Mouse (Mus musculus): Measurements from ENCODE around the gene Wdr62.

Wdr62 gene

DNA sequence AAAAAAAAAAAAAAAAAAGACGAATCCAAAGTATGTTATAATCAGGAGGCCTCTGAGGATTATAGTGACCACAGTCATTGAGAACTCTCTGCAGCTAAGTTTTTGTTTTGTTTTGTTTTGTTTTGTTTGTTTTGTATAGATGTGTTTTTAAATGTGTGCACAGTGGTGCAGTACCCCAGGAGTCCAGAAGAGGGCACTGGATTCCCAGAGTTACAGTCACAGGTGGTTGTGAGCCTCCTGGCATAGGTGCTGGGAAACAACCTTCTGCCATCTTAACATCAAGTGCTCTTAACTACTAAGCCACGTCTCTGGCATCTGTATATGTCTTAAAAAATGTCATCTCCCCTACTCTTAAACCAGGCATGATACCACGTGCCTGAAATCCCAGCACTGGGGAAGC is 20.7 kb upstream of the Wdr62 start:
- 42% methylated on average over 3 of the region's 3 CpGs for WGBS

- WGBS = 79% methylated on average over 16 of the region's 16 CpGs
Measured at GRCm38 (mm10) chr7:30297266-30297665, 17.0 kb upstream of the Wdr62 start.

GRCm38 (mm10) chr7:30296816-30297215 is 16.6 kb upstream of the Wdr62 start:
- WGBS = 91% methylated on average over 15 of the region's 15 CpGs

- WGBS = 34% methylated on average over 10 of the region's 10 CpGs
Measured at GRCm38 (mm10) chr7:30295103-30295502, 14.9 kb upstream of the Wdr62 start.

- WGBS = 42% methylated on average over 5 of the region's 5 CpGs
Measured at GRCm38 (mm10) chr7:30294296-30294695, 14.1 kb upstream of the Wdr62 start.

DNA sequence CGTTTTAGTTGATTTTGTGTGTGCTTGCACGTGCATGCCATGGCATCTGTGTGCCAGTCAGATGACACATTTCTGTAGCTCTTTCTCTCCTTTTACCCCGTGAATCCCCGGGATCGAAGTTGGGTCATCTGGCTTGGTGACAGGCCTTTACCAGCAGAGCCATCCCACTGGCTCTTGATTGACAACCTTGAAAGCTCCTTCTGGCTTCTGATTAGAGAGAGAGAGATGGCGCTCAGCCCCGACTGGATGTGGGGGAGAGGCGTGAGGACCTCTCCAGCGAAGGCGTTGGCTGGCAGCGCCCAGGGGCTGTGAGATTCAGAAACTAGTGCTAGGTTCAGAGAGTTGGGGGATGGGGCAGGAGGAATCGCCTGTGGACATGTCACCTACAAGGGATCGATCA is 13.6 kb upstream of the Wdr62 start:
- 23% methylated on average over 13 of the region's 13 CpGs for WGBS

GRCm38 (mm10) chr7:30291215-30292131 is 11.3 kb upstream of the Wdr62 start, which contains the start of gene Clip3:
TSS of gene Clip3 (plus strand) at chr7:30291728.
- WGBS = 9% methylated on average over 35 of the region's 35 CpGs

- WGBS = 61% methylated on average over 10 of the region's 10 CpGs
Measured at GRCm38 (mm10) chr7:30289714-30290399, 9.6 kb upstream of the Wdr62 start.

DNA sequence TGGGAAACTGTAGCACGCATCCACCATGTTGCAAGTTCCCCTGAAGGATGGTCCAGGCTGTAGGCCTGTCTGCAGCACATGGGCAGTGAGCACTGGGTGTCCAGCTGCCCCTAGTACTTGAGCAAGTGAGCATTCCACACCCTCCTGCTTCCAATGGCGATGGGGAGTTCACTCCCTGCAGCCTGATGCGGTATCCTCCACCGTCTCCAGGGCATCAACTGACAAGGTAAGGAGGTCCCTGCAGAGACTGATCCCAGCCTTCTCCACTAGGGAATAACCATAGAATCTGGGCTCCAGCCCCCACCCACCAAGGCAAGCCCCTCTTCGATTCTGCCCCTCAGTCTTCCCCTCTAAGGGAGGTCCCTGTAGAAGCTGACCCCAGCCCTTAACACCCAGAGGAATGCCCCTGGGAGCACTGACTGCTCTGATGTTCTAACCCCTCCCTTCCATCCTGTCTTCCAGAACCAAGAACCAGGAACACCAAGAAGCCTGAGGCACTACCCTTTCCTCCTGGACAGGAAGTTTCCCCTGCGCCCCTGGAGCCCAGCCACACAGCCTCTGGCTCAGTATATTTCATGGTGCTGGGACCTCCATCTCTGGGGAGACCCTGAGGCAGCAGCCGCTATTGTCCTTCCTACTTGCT is 9.0 kb upstream of the Wdr62 start:
- 71% methylated on average over 7 of the region's 7 CpGs for WGBS

GRCm38 (mm10) chr7:30288046-30288445 is 7.8 kb upstream of the Wdr62 start:
- 71% methylated on average over 6 of the region's 6 CpGs for WGBS

- WGBS = 57% methylated on average over 8 of the region's 8 CpGs
Measured at GRCm38 (mm10) chr7:30286701-30287410, 6.6 kb upstream of the Wdr62 start.

DNA sequence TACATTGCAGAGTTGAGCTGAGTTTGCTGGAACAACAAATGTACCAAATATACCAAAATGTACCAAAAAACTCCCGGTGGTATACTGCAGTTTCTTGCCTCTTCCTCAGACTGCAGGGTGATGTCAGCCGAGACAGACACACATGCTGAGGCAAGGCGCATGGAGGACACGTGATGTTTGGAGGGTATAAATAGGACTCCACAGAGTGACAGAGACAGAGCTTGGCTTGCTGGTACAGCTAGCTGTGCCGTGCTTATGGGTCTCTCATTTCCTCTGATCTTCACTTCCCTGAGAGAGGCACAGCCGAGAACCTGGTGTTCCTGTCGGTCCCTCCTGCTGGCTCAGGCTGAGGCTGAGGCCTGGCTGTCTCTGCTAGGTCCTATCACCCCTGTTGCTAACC is 2.5 kb upstream of the Wdr62 start:
- 52% methylated on average over 7 of the region's 7 CpGs for WGBS

- WGBS = 80% methylated on average over 4 of the region's 4 CpGs
Measured at GRCm38 (mm10) chr7:30281522-30281921, 1.3 kb upstream of the Wdr62 start.

DNA sequence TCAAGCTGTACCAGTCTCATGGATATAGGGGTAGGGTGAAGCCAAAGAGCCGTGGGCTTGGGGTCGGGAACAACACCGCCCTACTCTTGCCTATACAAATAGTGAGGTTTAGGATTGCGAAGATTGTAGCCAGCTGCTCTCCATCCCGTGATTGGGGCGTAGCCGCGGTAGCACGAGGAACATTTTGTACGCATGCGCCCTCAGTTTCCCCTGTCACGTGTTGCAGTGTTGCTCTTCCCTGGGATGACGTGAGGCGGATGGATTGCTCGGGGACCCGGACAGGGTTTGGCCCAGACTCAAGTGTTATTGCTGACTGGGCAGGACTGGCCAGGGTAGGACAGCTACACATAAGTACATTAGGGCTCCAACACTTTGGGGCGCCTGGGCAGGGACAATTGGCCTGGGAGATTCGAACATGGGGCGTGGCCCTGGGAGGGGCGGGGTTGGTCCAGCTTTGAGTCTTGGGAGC is 485 bp upstream of the Wdr62 start:
- under 1% methylated on average over 20 of the region's 20 CpGs for WGBS

- 8% methylated on average over 6 of the region's 6 CpGs for WGBS
Measured at GRCm38 (mm10) chr7:30279536-30279935, 683 bp downstream of the Wdr62 start.

DNA sequence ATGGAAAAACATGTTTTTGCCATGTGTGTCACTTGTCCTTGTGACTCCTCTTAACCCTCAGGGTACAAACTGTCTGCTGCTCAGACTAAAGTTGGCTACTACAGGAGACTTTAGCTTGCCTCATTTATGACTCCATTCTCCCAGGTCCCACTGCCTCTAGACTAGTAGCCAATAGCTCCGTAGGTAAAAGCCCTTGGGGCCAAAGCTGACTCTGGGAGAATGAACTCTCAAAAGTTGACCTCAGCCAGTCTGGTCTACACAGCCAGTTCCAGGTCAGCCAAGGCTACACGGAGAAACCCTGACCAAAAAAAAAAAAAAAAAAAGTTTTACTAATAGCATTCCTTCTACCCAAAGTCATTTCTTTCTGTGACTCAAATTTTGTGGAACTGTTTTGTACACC is 1.3 kb downstream of the Wdr62 start:
- 46% methylated on average over 2 of the region's 2 CpGs for WGBS

GRCm38 (mm10) chr7:30274383-30274782 is 5.8 kb downstream of the Wdr62 start:
- 89% methylated on average over 6 of the region's 6 CpGs for WGBS

- 81% methylated on average over 4 of the region's 4 CpGs for WGBS
Measured at GRCm38 (mm10) chr7:30269641-30270040, 10.6 kb downstream of the Wdr62 start.

- WGBS = 93% methylated on average over 3 of the region's 3 CpGs
Measured at GRCm38 (mm10) chr7:30266780-30267179, 13.4 kb downstream of the Wdr62 start.

GRCm38 (mm10) chr7:30265935-30266334 is 14.3 kb downstream of the Wdr62 start:
- WGBS = 95% methylated on average over 7 of the region's 7 CpGs

DNA sequence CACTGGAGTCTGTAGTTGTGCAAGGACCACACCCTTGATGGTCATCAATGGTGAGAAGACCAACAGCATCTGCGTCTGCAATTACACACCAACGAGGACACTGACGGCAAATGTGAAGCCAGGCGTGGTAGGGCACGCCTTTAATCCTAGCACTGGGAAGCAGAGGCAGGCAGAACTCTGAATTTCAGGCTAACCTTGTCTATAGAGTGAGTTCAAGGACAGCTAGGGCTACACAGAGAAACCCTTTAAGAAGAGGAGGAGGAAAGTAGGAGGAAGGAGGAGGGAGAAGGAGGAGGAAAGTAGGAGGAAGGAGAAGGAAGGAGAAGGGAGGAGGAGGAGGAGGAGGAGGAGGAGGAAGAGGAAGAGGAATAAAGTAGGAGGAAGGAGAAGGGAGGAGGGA is 14.7 kb downstream of the Wdr62 start:
- WGBS = 96% methylated on average over 5 of the region's 5 CpGs

GRCm38 (mm10) chr7:30265041-30265440 is 15.2 kb downstream of the Wdr62 start:
- WGBS = 84% methylated on average over 2 of the region's 2 CpGs

All from cerebral cortex, adult 2 months (tissue).